Mouse (Mus musculus): Measurements from ENCODE around the gene Pdk2. TPM values are rescaled to one million over a fixed set of nuclear protein-coding genes. Genes with fewer than 3 reads are reported as not detected.

Pdk2 gene
- total RNA-seq, 2 experiments from 2014 or later, result 254 to 274 TPM

- no peak for DNase-seq (ENCODE audit: low spot score in 2 of 2)
Measured at GRCm38 (mm10) chr11:95071266-95071665, 30.1 kb upstream of the Pdk2 start.

- DNase-seq (ENCODE audit: low spot score in 2 of 2), result no peak
Measured at GRCm38 (mm10) chr11:95070140-95071107, 29.3 kb upstream of the Pdk2 start.

- no peak for DNase-seq (ENCODE audit: low spot score in 2 of 2)
Measured at GRCm38 (mm10) chr11:95069226-95069957, 28.2 kb upstream of the Pdk2 start.

GRCm38 (mm10) chr11:95056768-95057501 is 15.8 kb upstream of the Pdk2 start:
- no peak for DNase-seq (ENCODE audit: low spot score in 2 of 2)

GRCm38 (mm10) chr11:95053062-95053461 is 11.9 kb upstream of the Pdk2 start:
- no peak for DNase-seq (ENCODE audit: low spot score in 2 of 2)

GRCm38 (mm10) chr11:95046980-95047680 is 6.0 kb upstream of the Pdk2 start:
- DNase-seq (ENCODE audit: low spot score in 2 of 2), result peak in 1 of 2 experiments; percentile 56

GRCm38 (mm10) chr11:95044185-95044870 is 3.2 kb upstream of the Pdk2 start:
- no peak for DNase-seq (ENCODE audit: low spot score in 2 of 2)

GRCm38 (mm10) chr11:95043608-95044007 is 2.5 kb upstream of the Pdk2 start:
- DNase-seq (ENCODE audit: low spot score in 2 of 2), result no peak

GRCm38 (mm10) chr11:95043060-95043459 is 1.9 kb upstream of the Pdk2 start:
- DNase-seq (ENCODE audit: low spot score in 2 of 2), result no peak

- DNase-seq (ENCODE audit: low spot score in 2 of 2), result peak; percentile 71 to 82
Measured at GRCm38 (mm10) chr11:95042096-95042495, 942 bp upstream of the Pdk2 start.

GRCm38 (mm10) chr11:95040491-95041138 is 539 bp downstream of the Pdk2 start:
- peak in 1 of 2 experiments; percentile 60 for DNase-seq (ENCODE audit: low spot score in 2 of 2)

- no peak for DNase-seq (ENCODE audit: low spot score in 2 of 2)
Measured at GRCm38 (mm10) chr11:95039766-95040165, 1.4 kb downstream of the Pdk2 start.

GRCm38 (mm10) chr11:95038818-95039655 is 2.1 kb downstream of the Pdk2 start:
- no peak for DNase-seq (ENCODE audit: low spot score in 2 of 2)

GRCm38 (mm10) chr11:95038156-95038817 is 2.9 kb downstream of the Pdk2 start:
- no peak for DNase-seq (ENCODE audit: low spot score in 2 of 2)

- no peak for DNase-seq (ENCODE audit: low spot score in 2 of 2)
Measured at GRCm38 (mm10) chr11:95037306-95037705, 3.8 kb downstream of the Pdk2 start.

GRCm38 (mm10) chr11:95036521-95036920 is 4.6 kb downstream of the Pdk2 start:
- no peak for DNase-seq (ENCODE audit: low spot score in 2 of 2)

- no peak for DNase-seq (ENCODE audit: low spot score in 2 of 2)
Measured at GRCm38 (mm10) chr11:95034902-95035301, 6.3 kb downstream of the Pdk2 start.

GRCm38 (mm10) chr11:95033617-95034016 is 7.5 kb downstream of the Pdk2 start:
- DNase-seq (ENCODE audit: low spot score in 2 of 2), result no peak
